Mouse (Mus musculus): ENCODE results near the gene Rrp12.

Gene Rrp12

DNA sequence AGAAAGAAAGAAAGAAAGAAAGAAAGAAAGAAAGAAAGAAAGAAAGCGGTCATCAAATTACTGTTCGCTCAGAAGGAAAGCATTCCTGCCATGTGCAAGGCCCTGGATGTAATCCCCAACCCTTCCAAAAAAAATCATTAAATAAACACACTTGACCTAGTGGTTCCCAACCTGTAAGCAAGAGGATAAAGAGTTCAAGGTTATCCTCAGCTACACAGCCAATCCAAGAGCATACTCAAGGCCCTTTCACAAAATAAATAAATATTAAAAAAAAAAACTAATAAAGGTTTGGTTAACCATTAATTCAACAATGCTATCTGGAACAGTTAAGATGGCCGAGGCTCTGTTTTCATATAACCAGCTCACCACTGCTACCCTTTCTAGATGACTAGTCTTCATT, 67.0 kb downstream of the Rrp12 start:
- no peak for DNase-seq

DNA sequence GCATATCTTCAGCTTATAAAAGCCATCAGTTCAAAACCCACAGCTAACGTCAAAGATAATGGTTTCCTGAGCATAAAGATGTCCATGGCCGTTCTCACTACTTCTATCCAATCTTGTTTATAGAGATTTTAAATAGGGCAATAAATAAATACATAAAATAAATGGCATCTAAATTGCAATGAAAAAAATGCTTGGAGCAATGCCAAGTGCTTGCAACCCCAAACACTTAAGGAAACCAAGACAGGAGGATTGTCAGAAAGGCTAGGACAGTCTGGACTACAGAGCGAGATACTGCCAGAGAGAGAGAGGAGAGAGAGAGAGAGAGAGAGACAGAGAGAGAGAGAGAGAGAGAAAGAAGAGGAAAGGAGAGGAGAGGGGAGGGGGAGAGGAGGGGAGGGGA, 69.4 kb downstream of the Rrp12 start:
- DNase-seq: no peak

DNA sequence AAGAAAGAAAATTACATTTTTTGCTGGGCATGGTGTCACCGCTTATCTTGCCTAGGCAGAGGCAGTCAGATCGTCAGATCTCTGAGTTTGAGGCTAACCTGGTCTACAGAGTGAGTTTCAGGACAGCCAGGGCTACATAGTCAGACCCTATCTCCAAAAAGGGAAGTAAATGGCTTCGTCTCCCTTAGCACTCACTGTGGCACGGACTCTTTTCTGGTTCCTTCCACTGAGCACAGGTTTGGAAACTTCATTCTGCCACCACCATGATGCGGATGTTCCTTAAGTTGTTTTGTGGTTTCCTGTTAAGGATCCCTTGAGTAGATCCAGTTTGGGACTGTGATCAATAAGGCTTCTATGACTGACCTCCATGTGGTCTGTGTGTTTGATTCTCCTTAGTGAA, 71.0 kb downstream of the Rrp12 start:
- no peak for DNase-seq

DNA sequence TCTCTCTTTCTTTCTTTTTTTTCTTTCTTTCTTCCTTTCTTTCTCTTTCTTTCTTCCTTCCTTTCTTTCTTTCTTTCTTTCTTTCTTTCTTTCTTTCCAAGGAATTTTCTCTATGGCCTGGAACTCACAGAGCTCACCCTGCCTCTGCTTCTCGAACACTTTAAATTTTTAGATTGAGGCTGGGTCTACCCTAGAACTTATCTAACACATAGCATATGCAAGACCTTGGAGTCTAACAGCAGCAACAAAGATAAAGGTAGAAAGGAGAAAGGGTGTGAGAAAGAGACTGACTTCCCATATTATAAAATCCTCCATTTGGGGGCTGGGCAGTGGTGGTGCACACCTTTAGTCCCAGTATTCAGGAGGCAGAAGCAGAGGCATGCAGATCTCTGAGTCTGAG, 73.4 kb downstream of the Rrp12 start:
- DNase-seq: no peak

DNA sequence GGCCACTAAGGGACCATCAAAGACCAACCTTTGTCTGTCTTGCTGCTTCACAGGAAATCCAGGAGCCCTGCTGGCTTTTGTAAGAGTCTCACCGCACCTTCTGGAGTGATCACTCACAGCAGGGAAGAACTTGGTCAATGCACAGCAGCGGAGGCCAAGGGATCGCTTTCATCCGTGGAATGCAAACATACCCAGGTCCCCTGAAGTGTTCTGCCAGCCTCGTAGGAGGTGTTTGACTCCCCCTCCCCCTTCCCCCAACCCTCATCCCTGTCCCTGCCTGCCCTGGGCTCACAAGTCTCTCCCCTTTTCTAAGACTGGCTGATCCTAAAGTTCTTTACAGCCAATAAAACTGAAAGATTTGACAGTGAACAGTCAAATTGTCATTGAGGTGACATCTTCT, 74.5 kb downstream of the Rrp12 start:
- DNase-seq: no peak

DNA sequence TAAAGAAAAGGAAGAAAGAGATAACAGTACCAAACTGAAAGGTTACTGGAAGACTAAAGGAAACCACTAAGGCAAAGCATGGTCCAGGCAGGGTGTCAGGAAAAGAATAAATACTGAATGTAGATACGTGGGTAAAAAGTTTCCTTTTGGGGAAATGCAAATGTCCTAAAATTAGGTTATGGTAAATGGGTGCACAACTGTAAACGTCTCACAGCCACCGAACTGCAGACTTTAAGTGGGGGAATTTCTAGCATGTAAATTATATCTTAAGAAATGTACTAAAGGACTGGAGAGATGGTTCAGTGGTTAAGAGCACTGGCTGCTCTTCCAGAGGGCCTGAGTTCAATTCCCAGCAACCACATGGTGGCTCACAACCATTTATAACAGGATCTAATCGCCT, 77.2 kb downstream of the Rrp12 start:
- no peak for DNase-seq

DNA sequence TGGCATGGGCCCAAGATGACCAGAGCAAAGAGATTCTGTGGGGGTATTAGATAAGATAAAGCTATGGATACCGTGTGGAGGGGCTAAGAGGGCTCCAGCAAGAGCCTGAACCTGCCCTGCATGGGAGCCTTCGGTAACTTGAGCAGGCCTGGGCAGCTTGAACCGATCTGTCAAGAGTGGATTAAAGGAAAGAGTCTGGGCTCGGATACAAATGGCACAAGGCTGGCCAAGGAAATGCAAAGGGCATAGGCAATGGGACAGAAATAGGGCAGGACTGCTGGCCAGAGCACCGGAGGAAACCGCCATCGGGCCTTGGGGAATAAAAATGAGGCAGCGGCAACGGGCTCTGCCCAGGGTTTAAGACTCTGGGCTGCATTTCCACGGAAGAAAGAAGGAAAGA, 78.6 kb downstream of the Rrp12 start:
- peak; percentile 94 for DNase-seq

DNA sequence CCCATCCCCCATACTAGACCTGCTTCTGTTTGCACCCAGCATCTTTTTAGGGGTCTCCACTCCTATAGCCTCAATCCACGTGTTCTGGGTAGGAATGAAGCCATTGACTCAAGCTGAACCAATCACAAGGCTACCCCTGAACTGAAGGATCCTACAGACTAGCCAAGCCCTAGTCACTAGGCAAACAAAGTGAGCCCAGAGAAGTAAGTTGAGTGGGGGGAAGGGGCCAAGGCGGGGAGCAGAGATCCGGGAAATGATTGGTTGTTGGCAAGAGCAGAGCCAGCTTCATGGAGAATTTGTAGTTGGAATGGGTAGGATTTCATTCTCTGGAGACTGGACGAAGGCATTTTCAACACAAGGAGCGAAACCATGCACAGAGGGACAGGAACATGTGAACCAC, 79.1 kb downstream of the Rrp12 start:
- no peak for DNase-seq

DNA sequence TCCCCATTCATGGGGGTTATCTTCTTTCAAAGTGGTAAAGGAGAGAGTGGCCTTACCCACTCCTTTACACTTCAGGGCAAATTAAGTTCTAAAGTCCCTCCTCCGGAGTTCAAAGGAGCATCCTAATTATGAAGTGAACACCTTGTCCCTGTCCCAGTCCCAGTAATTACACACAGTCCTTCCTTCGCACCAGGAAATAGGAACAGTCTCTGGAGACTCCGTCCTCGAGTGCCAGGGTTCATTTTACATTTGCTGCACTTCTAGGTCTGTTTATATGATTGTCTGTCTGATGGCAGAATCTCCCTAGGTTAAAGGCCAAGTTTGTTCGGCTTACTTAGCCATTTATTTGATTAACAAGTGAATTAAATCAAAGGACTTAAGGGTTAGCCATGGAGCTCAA, 79.6 kb downstream of the Rrp12 start:
- DNase-seq: no peak

DNA sequence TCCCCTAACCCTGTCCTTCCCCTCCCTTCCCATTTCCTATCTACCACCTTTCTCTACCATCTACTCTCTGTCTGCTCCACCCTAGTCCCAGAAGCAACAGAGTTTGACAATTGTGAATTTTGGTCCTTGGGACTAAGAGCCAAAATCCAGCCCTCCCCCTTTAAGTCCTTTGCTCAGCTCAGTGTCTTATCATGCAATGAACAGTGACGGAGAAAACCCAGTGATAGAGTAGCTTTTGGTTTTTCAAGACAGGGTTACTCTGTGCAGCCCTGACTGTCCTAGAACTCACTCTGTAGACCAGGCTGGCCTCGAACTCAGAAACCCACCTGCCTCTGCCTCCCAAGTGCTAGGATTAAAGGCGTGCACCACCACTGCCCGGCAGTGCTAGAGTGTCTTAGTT, 82.6 kb downstream of the Rrp12 start:
- DNase-seq: no peak
